Mouse (Mus musculus) layer of hippocampus, adult 9-10 months (tissue): ENCODE results near the gene Osbp2.
"Not testable (repeated sequence)": the region's sequence is repeated elsewhere in the genome, so short reads cannot be mapped to it uniquely, and the experiment has no call there.

Source experiments
- DNase-seq: peaks from one replicate; pipeline ENCODE4 v3.0.0; 2022; ENCODE audit warnings: low spot score

The Osbp2 gene

DNA sequence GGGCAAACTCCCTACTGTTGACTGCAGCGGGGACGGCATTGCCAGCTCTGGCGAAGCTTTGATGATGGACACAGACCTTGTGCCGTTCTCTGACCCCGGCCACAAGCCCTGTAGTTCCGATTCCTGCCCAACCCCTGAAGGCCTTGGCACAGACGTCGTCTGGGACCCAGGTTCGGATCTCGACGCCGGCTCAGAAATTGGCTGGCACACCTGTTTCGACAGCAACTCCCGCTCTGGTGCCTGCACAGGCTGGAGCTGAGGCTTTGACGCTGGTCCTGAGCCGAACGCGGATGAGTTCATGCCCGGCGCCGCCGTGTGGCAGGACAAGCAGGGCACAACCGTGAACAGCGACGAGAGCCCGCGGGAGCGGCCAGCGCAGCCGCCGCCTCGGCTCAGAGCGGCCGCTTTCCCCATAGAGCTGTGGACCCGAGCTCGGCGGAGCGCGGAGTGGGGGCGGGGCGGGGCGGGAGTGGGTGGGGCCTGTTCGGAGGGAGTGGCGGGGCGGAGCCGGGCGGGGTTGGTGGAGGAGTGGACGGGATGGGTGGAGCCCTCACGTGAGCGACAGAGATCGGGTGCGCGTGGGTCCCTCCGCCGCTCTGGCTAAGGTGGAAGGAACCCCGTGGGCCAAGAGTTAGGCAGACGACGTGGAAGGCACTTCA is at the start of gene Osbp2:
TSS of gene Osbp2 (minus strand) at position 450 of the 659 bp plus-strand sequence.
- DNase-seq: no peak

- no peak for DNase-seq
These were observed 49.2 kb upstream of the Osbp2 start for GRCm38 (mm10) chr11:3912875-3913271.

DNA sequence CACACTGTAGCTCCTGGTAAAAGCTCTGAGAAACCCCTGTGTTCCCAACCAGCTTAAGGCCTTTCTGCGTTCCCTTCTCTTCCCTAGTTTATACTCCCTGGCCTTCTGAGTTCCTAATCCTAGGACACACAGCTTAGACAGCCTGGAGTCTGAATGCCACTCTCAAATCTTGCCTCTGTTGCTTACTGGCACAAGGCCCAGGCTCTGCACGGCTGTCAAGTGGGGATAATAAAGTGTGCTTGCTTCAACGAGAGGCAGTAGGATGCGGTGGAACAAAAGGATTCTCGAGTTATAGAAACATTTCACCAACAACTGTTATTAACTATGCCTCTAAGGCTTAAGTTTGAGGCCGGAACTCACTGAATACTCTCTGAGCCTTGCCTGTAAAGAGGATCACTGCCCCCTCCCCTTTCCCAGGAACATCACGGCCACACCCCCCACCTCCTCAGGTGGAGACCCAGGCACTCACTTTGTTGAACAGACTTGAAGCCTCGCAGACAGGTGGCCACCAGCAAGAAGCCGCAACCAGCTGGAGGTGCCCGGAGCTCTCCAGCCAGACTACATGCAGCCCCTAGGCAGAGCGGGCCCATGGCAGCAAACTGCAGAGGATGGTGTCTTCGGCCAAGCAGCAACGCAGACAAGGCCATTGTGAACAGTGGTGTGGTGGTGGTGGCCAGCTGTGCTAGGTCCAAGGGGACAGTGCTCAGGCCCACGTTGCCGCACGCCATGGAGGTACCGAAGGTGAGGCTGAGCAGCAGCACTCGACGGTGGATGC is 48.6 kb upstream of the Osbp2 start:
- DNase-seq: no peak

- DNase-seq: not testable (repeated sequence)
These were observed 47.7 kb upstream of the Osbp2 start for GRCm38 (mm10) chr11:3911440-3911839.

GRCm38 (mm10) chr11:3910513-3911310 is 47.0 kb upstream of the Osbp2 start:
- no peak for DNase-seq

- DNase-seq: no peak
These were observed 45.5 kb upstream of the Osbp2 start for GRCm38 (mm10) chr11:3909236-3909635.

GRCm38 (mm10) chr11:3905446-3905845 is 41.7 kb upstream of the Osbp2 start:
- DNase-seq: no peak

GRCm38 (mm10) chr11:3904673-3905072 is 41.0 kb upstream of the Osbp2 start:
- DNase-seq: no peak

GRCm38 (mm10) chr11:3903046-3903445 is 39.3 kb upstream of the Osbp2 start:
- no peak for DNase-seq

GRCm38 (mm10) chr11:3902516-3902915 is 38.8 kb upstream of the Osbp2 start:
- no peak for DNase-seq

DNA sequence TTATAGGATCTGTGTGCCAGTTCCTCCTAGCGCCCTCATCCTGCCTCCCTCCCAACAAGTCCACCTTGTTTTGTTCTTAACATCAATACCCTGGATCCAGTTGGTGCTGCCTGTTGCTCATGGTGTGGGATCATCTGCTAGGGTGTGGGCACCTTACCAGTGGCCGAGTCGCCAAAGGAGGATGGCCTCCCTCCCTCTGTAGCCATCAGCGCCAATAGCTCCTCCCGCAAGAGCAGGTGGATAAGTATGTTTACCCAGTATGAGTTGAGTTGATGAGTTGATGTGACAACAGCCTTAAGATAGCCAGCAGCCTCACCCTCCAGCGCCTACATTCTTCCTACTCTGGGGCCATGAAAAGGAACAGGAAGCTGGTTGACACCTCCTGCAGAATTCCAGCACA is 36.6 kb upstream of the Osbp2 start:
- DNase-seq: no peak

DNA sequence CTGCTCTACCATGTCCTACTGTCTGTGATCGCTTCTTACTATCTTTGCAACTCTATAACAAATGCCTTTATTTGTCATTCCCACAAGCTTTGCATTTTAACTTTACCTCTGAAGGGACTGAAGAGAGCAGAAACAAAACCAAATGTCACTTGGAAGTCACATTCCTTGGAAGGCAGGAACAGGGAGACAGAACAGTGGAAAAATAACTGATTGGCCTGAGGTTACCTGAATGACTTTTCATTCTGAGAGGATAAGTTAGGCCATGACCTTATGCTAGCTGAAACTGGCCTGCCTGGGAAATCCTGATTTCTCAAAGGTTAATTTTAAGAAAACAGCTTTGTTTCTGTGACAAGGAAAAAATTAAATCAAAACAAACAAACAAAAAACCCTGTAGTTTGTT is 32.2 kb upstream of the Osbp2 start:
- no peak for DNase-seq

DNA sequence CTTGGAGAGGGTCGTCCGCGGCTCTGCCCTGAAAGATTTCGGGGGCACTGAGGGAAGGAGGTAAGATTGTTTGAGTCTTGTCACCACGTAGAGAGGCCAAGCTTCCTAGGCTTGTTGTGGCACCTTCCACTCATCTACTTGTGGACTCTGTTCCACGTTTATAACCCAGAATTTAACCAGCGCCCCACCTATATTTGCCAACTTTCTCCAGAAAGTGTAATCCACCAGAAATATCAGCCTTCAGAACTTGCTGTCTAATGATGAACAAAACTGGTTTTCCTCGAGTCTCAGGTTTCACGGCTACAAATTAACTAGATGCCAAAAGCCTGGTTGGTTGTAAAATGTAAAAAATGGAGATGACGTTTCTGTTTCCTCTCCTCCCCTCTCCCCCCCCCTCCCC is 31.8 kb upstream of the Osbp2 start:
- DNase-seq: no peak

GRCm38 (mm10) chr11:3894406-3895281 is 30.9 kb upstream of the Osbp2 start, which contains the start of the genes 4921536K21Rik and Dusp18:
4921536K21Rik (minus strand) TSS chr11:3895098.
Dusp18 (plus strand) TSS chr11:3895240.
- peak; percentile 95 for DNase-seq

- no peak for DNase-seq
These were observed 30.3 kb upstream of the Osbp2 start for GRCm38 (mm10) chr11:3893970-3894369.

DNA sequence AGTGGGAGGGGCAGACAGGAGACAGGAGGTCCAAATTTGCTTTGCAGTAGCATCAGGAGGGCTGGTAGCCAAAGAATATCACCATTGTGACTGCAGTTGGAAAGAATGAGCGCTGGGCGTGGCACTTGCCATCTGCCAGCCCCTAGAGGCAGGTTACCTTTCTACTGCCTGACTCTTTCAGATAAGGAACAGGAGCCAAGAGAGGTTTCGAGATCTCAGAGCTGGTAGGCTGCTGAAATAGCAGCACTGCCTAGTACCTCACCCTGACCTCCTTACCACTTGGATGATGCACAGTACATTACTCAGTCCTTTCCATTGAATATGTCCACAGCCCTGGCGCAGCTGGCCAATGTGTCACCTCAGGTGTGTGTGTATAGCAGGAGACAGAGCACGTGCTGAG is 23.6 kb upstream of the Osbp2 start:
- no peak for DNase-seq

- no peak for DNase-seq
These were observed 20.0 kb upstream of the Osbp2 start for GRCm38 (mm10) chr11:3883711-3884110.

DNA sequence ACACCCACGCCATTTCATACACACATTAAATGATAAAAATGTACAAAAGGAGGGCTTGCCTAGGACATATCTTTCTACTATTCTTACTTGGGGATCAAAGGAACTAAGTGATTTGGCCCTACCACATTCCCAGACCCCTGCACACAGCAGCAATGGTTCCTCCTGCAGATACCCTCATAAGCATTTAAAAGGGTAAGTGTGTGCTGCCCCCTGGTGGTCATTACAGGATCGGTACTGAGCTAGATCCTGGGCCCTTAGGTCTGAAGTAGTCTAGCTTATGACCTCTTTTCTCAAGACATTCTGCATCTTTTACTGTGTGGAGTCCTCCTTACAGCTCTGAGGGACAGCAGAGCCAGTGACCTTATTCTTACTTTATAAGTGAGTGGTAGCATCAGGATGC is 16.1 kb upstream of the Osbp2 start:
- peak; percentile 69 for DNase-seq

- no peak for DNase-seq
These were observed 15.0 kb upstream of the Osbp2 start for GRCm38 (mm10) chr11:3878660-3879059.

- DNase-seq: no peak
These were observed 12.7 kb upstream of the Osbp2 start for GRCm38 (mm10) chr11:3876419-3876818.

GRCm38 (mm10) chr11:3864343-3864742 is 640 bp upstream of the Osbp2 start:
- no peak for DNase-seq
